Mouse (Mus musculus) MEL (cell line): ENCODE measurements around the gene Abl1.

Source experiments
- CTCF ChIP-seq, 3 experiments: IDR thresholded peaks in 2 of 3; conservative IDR thresholded peaks in 1 of 3; 2 replicates each; pipeline ENCODE4 v1.5.1; 2011 to 2012; ENCODE audit warnings: low read length in 3 of 3, low read depth in 2 of 3, mild to moderate bottlenecking in 2 of 3, improper control_type of control experiment in 1 of 3, inconsistent platforms in 1 of 3, mixed read lengths in 1 of 3, moderate library complexity in 1 of 3; ENCODE audit not compliant: control insufficient read depth in 1 of 3, insufficient read depth in 1 of 3, poor library complexity in 1 of 3, severe bottlenecking in 1 of 3
- E2F4 ChIP-seq: IDR thresholded peaks from 2 replicates; pipeline ENCODE4 v1.6.1; 2011; ENCODE audit warnings: low read depth, low read length, improper control_type of control experiment, borderline replicate concordance
- EP300 ChIP-seq, 2 experiments: IDR thresholded peaks; 2 replicates each; pipeline ENCODE4 v1.6.1; 2011; ENCODE audit warnings: improper control_type of control experiment in 2 of 2, low read length in 2 of 2, low read depth in 1 of 2, mild to moderate bottlenecking in 1 of 2
- HCFC1 ChIP-seq: IDR thresholded peaks from 2 replicates; pipeline ENCODE4 v1.6.1; 2012; ENCODE audit warnings: low read depth, mild to moderate bottlenecking, inconsistent platforms, low read length, improper control_type of control experiment, moderate library complexity
- MAX ChIP-seq: IDR thresholded peaks from 2 replicates; pipeline ENCODE4 v1.6.1; 2011; ENCODE audit warnings: low read length, improper control_type of control experiment
- MYC ChIP-seq: IDR thresholded peaks from 2 replicates; pipeline ENCODE4 v1.6.1; 2011; ENCODE audit warnings: low read depth, mild to moderate bottlenecking, low read length, improper control_type of control experiment, moderate library complexity
- POLR2A ChIP-seq, 2 experiments: IDR thresholded peaks; 2 replicates each; pipeline ENCODE4 v1.6.1; 2011 to 2012; ENCODE audit warnings: low read length in 2 of 2, mild to moderate bottlenecking in 2 of 2, control low read depth in 1 of 2, improper control_type of control experiment in 1 of 2, low read depth in 1 of 2, moderate library complexity in 1 of 2; ENCODE audit not compliant: control insufficient read depth in 1 of 2, insufficient read depth in 1 of 2, poor library complexity in 1 of 2
- POLR2AphosphoS5 ChIP-seq: IDR thresholded peaks from 2 replicates; pipeline ENCODE4 v1.6.1; 2012; ENCODE audit warnings: low read depth, borderline replicate concordance, mild to moderate bottlenecking, inconsistent platforms, low read length, moderate library complexity, mixed read lengths
- RCOR1 ChIP-seq: IDR thresholded peaks from 2 replicates; pipeline ENCODE4 v1.6.1; 2012; ENCODE audit warnings: low read depth, mild to moderate bottlenecking, inconsistent platforms, low read length, improper control_type of control experiment
- USF1 ChIP-seq: IDR thresholded peaks from 2 replicates; pipeline ENCODE4 v1.6.1; 2014; ENCODE audit warnings: low read depth, mild to moderate bottlenecking, inconsistent platforms, low read length, improper control_type of control experiment, moderate library complexity
- ZC3H11A ChIP-seq: IDR thresholded peaks from 2 replicates; pipeline ENCODE4 v1.6.1; 2012; ENCODE audit warnings: low read depth, mild to moderate bottlenecking, inconsistent platforms, low read length, improper control_type of control experiment

DNA sequence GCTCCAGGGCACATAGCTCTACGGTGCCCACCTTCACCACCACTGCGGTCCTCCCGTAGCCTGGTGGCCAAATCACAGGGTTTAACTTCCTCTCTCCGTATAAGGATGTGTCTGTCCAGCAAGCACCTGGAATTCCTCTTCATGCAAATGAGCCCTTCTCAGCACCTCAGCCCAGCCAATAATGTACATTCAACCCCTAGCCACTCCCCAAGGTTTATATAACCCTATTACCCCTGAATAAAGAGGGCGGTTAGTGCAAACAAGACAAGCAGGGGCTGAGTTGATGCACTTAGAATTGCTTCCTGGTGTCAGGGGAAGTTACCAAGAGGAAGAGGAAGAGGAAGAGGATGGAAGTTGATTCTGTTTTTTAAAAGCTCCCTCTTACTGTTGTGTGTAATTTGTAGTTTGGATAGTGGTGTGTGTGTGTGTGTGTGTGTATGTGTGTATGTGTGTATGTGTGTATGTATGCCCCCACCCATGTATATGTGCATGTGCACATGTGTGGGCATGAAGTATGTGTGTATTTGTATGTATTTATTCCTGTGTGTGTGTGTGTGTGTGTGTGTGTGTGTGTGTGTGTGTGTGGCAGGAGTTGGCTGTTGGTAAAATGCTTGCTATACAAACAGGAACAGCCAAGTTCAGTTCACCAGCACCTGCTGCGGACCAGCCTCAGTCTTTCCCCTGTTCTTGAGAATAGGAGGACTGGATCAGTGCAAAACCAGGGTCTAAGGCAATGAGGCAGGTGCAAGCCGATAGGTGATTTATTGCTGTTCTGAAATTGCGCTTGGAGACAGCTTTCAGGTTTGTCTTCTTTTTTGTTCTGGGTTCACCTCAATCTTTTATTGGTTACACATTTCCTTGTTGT, 25.0 kb upstream of the Abl1 start:
- TF ChIP-seq CTCF (IDR thresholded peaks at IDR 0.05 in 2 of 3, conservative IDR thresholded peaks at IDR 0.05 in 1 of 3; ENCODE audit: control insufficient read depth in 1 of 3, insufficient read depth in 1 of 3, low read depth in 2 of 3, low read length in 3 of 3, poor library complexity in 1 of 3, severe bottlenecking in 1 of 3) (no peak), POLR2A (IDR thresholded peaks at IDR 0.05; ENCODE audit: control insufficient read depth in 1 of 2, insufficient read depth in 1 of 2, low read depth in 1 of 2, low read length in 2 of 2, poor library complexity in 1 of 2) (no peak), MAX (no peak), E2F4 (no peak), HCFC1 (no peak), MYC (no peak), USF1 (no peak), RCOR1 (no peak), ZC3H11A (no peak), POLR2AphosphoS5 (no peak), EP300 (IDR thresholded peaks at IDR 0.05; ENCODE audit: low read depth in 1 of 2, low read length in 2 of 2) (no peak)
